ENCODE assay signal across 8 mouse cellular contexts in the genomic region with DNA sequence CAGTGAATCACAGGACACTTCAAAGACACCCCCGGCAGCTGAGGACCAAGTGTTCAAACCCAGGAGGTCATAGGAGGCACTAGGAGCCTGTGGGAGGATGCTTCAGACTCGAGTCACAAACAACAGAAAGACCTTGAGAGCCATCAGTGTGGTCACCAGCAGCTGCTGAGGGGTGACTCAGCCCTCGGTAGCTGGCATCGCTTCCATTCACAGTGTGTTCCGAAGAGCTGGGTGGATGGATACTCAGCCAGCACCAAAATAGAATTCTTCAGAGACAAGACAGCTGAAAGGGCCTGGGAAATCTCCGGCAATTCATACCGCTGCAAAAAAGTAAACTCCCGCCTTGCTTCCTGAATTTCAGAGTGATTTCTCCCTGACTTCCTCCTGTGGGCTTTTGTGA.
DNase-seq lines count a peak whose midpoint lies in the region; ATAC-seq lines count a peak whose summit lies in the region.
"Had no signal": no experiment of that assay in that cellular context is flagged by ENCODE, and none has a peak within 500 bp of the region (broad histone marks: within the 10 kb centered on the region; RNA-seq: fewer than 3 reads in every experiment).

No protein-coding gene starts in this region.

- H3K27me3 ChIP-seq in kidney, embryonic 16.5 days (ENCODE audit: insufficient read depth, low read length) = no peaks in the 10 kb centered on the region
- H3K27me3 ChIP-seq: limb, embryonic 15.5 days had no signal

- H3K4me3 ChIP-seq in kidney, embryonic 16.5 days (ENCODE audit: low read length) = no peak overlapping the region
- H3K4me3 ChIP-seq: limb, embryonic 15.5 days had no signal

- 62% methylated on average over 8 of the region's 8 CpGs for WGBS in kidney, embryonic 16.5 days

- no peaks in the 10 kb centered on the region for H3K9me3 ChIP-seq in kidney, embryonic 16.5 days (ENCODE audit: low read length)
- H3K9me3 ChIP-seq: limb, embryonic 15.5 days had no signal

- no peaks in the 10 kb centered on the region for H3K36me3 ChIP-seq in kidney, embryonic 16.5 days (ENCODE audit: insufficient read depth, low read length)
- H3K36me3 ChIP-seq: limb, embryonic 15.5 days had no signal

- H3K27ac ChIP-seq in kidney, embryonic 16.5 days (ENCODE audit: low read length) = no peak overlapping the region
- H3K27ac ChIP-seq: limb, embryonic 15.5 days had no signal

- DNase-seq in 3134 (ENCODE audit: extremely low read depth, insufficient read length, low spot score) (peak; percentile 43), NIH3T3 (ENCODE audit: low read depth) (peak; percentile 24)
- DNase-seq in frontal cortex, postnatal 10 days (ENCODE audit: low spot score in 2 of 2) = peak; percentile 30 to 53
- peak; percentile 70 to 83 for DNase-seq in left cerebral cortex, adult 18-20 months (ENCODE audit: low spot score in 2 of 2)
- DNase-seq in c-Kit-positive CD71-positive TER-119-positive erythroid progenitor cells, embryonic 14.5 days (ENCODE audit: low spot score) = no peak

- no peak overlapping the region for H3K4me2 ChIP-seq in kidney, embryonic 16.5 days (replicated peaks; ENCODE audit: low read depth, low read length)
- H3K4me2 ChIP-seq: limb, embryonic 15.5 days had no signal

- no peak overlapping the region for H3K9ac ChIP-seq in kidney, embryonic 16.5 days (replicated peaks; ENCODE audit: low read length)
- H3K9ac ChIP-seq: limb, embryonic 15.5 days had no signal

- no peaks in the 10 kb centered on the region for H3K4me1 ChIP-seq in kidney, embryonic 16.5 days (ENCODE audit: insufficient read depth, low read length)
- H3K4me1 ChIP-seq: limb, embryonic 15.5 days had no signal

- ATAC-seq in megakaryocyte-erythroid progenitor cell, adult 5-6 weeks (replicated peaks; ENCODE audit: low FRiP score, low TSS enrichment, poor library complexity, severe bottlenecking) = no peak
- no peak for ATAC-seq in kidney, embryonic 16.5 days (ENCODE audit: low FRiP score, low TSS enrichment)
